1 mouse cellular context compared by ENCODE assay signal in genomic region chr5:123683377-123684220, GRCm38 (mm10).
A peak's percentile ranks its signal among the peaks of the same experiment; 100 is the strongest.
TF ChIP-seq lines count a peak whose summit lies in the region.

No protein-coding gene starts in this region.

TF ChIP-seq in CH12.LX, 34 proteins besides CTCF, POLR2A, EP300 and RAD21 (continued from another document):
- TF ChIP-seq IRF4 (IDR thresholded peaks at IDR 0.05; ENCODE audit: low read depth, low read length) (no peak), KAT2A (IDR thresholded peaks at IDR 0.05; ENCODE audit: insufficient replicate concordance, low read length) (no peak), TBP (conservative IDR thresholded peaks at IDR 0.05; ENCODE audit: low read depth, low read length) (peak; percentile 47; the same call in 1 of the 2 replicates), NRF1 (IDR thresholded peaks at IDR 0.05; ENCODE audit: low read depth, low read length) (no peak), ETS1 (conservative IDR thresholded peaks at IDR 0.05; ENCODE audit: low read depth, low read length) (0 out of 2 replicates have a peak, but pooled peaks have one; percentile 8), MXI1 (IDR thresholded peaks at IDR 0.05; ENCODE audit: low read depth, low read length) (no peak; the same call in 1 of the 2 replicates), HCFC1 (IDR thresholded peaks at IDR 0.05; ENCODE audit: low read depth, low read length) (no peak)
